Mouse (Mus musculus): ENCODE measurements around the gene Ptma.

- TF ChIP-seq CTCF (IDR thresholded peaks at IDR 0.05; ENCODE audit: low read depth) (no peak), EP300 (IDR thresholded peaks at IDR 0.05; ENCODE audit: low read depth) (no peak)
Observed at GRCm38 (mm10) chr1:86571941-86572340, 45.4 kb downstream of the Ptma start.
